Mouse (Mus musculus) lung, embryonic 15.5 days (tissue): ENCODE measurements around the gene Stk4. TPM values are rescaled to one million over a fixed set of nuclear protein-coding genes. Genes with fewer than 3 reads are reported as not detected.
"Not testable (repeated sequence)": the region's sequence is repeated elsewhere in the genome, so short reads cannot be mapped to it uniquely, and the experiment has no call there.

Source experiments
- ATAC-seq: fragments of 200-750 bp; cut with Nextera tagmentation; 2 replicates; pipeline ENCODE4 v1.8.0; 2017; ENCODE audit warnings: moderate number of reproducible peaks, borderline replicate concordance; ENCODE audit not compliant: low FRiP score, low TSS enrichment; ENCODE audit errors: extremely low read depth
- H3K27ac ChIP-seq: fragments of 300-500 bp; sonication (generic); 2 replicates; pipeline ENCODE4 v1.5.1; 2015; ENCODE audit warnings: moderate library complexity, mild to moderate bottlenecking, inconsistent platforms
- H3K27me3 ChIP-seq: fragments of 300-500 bp; sonication (generic); 2 replicates; pipeline ENCODE4 v1.6.1; 2015; ENCODE audit warnings: inconsistent platforms
- H3K36me3 ChIP-seq: fragments of 300-500 bp; sonication (generic); 2 replicates; pipeline ENCODE4 v1.6.1; 2015; ENCODE audit warnings: inconsistent platforms
- H3K4me1 ChIP-seq: fragments of 300-500 bp; sonication (generic); 2 replicates; pipeline ENCODE4 v1.6.1; 2015; ENCODE audit warnings: inconsistent platforms
- H3K4me2 ChIP-seq: fragments of 300-500 bp; sonication (generic); 2 replicates; pipeline ENCODE4 v1.6.1; 2015; ENCODE audit warnings: inconsistent platforms, mild to moderate bottlenecking, moderate library complexity
- H3K4me3 ChIP-seq: fragments of 300-500 bp; sonication (generic); 2 replicates; pipeline ENCODE4 v1.5.1; 2015; ENCODE audit warnings: mild to moderate bottlenecking, inconsistent platforms
- H3K9ac ChIP-seq: fragments of 300-500 bp; sonication (generic); 2 replicates; pipeline ENCODE4 v1.6.1; 2015; ENCODE audit warnings: inconsistent platforms
- H3K9me3 ChIP-seq: fragments of 300-500 bp; sonication (generic); 2 replicates; pipeline ENCODE4 v1.6.1; 2016; ENCODE audit warnings: inconsistent platforms
- WGBS: fragments of 180-500 bp; shearing (Covaris S2); methylation state at CpG from one replicate; pipeline ENCODE4 v1.1.7; 2015; 5-methylcytosine and 5-hydroxymethylcytosine counted together
- polyA plus RNA-seq: library from polyadenylated mRNA; unstranded; fragments of >200 nt; fragmentation: Nextera tagmentation; extraction: Ambion mirVana; gene quantifications from 2 replicates; pipeline ENCODE4 v1.2.1, GENCODE M21; 2015

Gene Stk4
- polyA plus RNA-seq, 1 experiment from 2014 or later, result 23.2 TPM

- Histone ChIP-seq H3K9me3 (no peaks in the 10 kb centered on the region), H3K27ac (no peak overlapping the region), H3K4me2 (no peak overlapping the region), H3K9ac (no peak overlapping the region), H3K4me3 (no peak overlapping the region), H3K4me1 (no peaks in the 10 kb centered on the region), H3K27me3 (no peaks in the 10 kb centered on the region), H3K36me3 (peaks cover 84% of the 10 kb centered on the region)
- no peak for ATAC-seq
- WGBS, result 89% methylated on average over 8 of the region's 8 CpGs
Measured at GRCm38 (mm10) chr2:164059634-164060235, 10.4 kb upstream of the Stk4 start.

GRCm38 (mm10) chr2:164070765-164071436, 779 bp downstream of the Stk4 start, which contains the start of gene Tomm34:
Gene Tomm34, minus strand, starts transcription at chr2:164071169.
- H3K9ac ChIP-seq, result peak within 1 kb of the TSS; percentile 72
- peaks cover 5% of the 10 kb centered on the region for H3K36me3 ChIP-seq
- no peaks in the 10 kb centered on the region for H3K27me3 ChIP-seq
- H3K4me1 ChIP-seq, result peaks cover 34% of the 10 kb centered on the region
- H3K9me3 ChIP-seq, result no peaks in the 10 kb centered on the region
- H3K4me3 ChIP-seq, result peak within 1 kb of the TSS; percentile 74
- peak; percentile 98 for ATAC-seq
- 1% methylated on average over 55 of the region's 55 CpGs for WGBS
- H3K27ac ChIP-seq, result peak within 1 kb of the TSS; percentile 56
- H3K4me2 ChIP-seq, result peak within 1 kb of the TSS; percentile 69

DNA sequence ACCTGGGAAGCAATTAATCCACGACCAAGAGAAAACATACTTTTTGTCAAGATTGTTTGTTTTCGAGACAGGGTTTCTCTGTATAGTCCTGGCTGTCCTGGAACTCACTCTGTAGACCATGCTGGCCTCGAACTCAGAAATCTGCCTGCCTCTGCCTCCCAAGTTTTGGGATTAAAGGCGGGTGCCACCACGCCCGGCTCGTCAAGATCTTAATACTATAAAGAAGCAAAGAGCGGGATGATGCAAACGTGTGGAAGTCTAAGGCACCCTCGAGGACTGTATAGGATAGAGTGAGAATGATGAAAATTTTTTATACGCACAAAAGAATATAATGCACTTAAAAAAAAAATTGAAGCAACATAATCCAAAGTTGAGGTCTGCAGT, 1.3 kb downstream of the Stk4 start:
- H3K4me2 ChIP-seq, result peak overlapping the region; percentile 69
- peaks cover 37% of the 10 kb centered on the region for H3K4me1 ChIP-seq
- not testable (repeated sequence) for H3K36me3 ChIP-seq, H3K27me3 ChIP-seq, ATAC-seq, H3K9ac ChIP-seq, H3K9me3 ChIP-seq
- peak overlapping the region; percentile 74 for H3K4me3 ChIP-seq
- H3K27ac ChIP-seq, result 0 out of 2 replicates have a peak overlapping the region, but pooled peaks have one; percentile 35
- 73% methylated on average over 11 of the region's 11 CpGs for WGBS

DNA sequence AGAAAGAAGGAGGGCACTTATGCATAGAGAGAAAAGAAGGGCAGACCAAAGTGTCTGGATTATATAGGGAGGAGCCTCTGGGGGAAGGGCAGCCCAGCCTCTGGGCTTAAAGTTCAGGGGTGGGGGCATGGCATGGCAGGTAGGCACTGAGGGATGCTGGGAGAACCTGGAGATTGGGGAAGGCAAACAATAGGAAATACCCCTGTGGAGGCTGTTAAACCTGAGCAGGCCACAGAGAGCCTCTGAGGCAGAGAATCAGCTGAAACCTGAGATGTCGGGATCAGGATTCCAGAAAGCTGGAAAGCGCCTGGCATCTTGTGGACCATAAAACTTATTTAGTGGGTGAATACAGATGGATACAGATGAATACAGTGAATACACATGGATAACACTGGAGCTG, 2.0 kb downstream of the Stk4 start:
- H3K4me3 ChIP-seq, result no peak overlapping the region
- no peak overlapping the region for H3K9ac ChIP-seq
- H3K4me2 ChIP-seq, result no peak overlapping the region
- no peak for ATAC-seq
- 75% methylated on average over 2 of the region's 2 CpGs for WGBS
- H3K36me3 ChIP-seq, result no peaks in the 10 kb centered on the region
- no peak overlapping the region for H3K27ac ChIP-seq
- peaks cover 37% of the 10 kb centered on the region for H3K4me1 ChIP-seq
- no peaks in the 10 kb centered on the region for H3K9me3 ChIP-seq
- H3K27me3 ChIP-seq, result no peaks in the 10 kb centered on the region

DNA sequence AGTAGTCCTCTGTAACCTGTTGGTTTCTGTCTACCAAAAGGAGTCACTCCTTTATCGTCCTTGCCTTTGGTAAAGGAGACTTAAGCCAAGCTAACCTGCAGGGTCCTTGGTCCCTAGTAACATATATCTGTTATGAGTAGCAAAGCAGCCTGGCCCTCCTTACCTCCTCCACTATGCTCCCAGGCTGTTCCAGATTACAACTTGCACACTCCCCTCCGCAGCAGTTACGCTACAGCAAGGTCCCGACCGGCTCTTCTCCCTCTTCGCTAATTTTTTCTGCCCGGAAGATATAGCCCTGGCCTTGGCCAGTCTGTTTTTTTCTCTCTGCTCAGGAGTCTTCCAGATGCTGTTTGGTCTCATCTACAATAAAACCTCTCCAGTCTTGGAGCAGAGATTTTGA, 3.0 kb downstream of the Stk4 start:
- H3K4me2 ChIP-seq, result no peak overlapping the region
- H3K9ac ChIP-seq, result no peak overlapping the region
- H3K9me3 ChIP-seq, result no peaks in the 10 kb centered on the region
- 84% methylated on average over 7 of the region's 7 CpGs for WGBS
- H3K27ac ChIP-seq, result no peak overlapping the region
- no peaks in the 10 kb centered on the region for H3K27me3 ChIP-seq
- no peak overlapping the region for H3K4me3 ChIP-seq
- ATAC-seq, result no peak
- peaks cover 37% of the 10 kb centered on the region for H3K4me1 ChIP-seq
- no peaks in the 10 kb centered on the region for H3K36me3 ChIP-seq

- under 1% methylated on average over 48 of the region's 48 CpGs for WGBS
- peak overlapping the region; percentile 70 for H3K27ac ChIP-seq
- H3K4me1 ChIP-seq, result peaks cover 32% of the 10 kb centered on the region
- H3K9ac ChIP-seq, result peak overlapping the region; percentile 89
- H3K4me3 ChIP-seq, result peak overlapping the region; percentile 88
- ATAC-seq, result peak; percentile 83; the same call in 1 of the 2 replicates
- no peaks in the 10 kb centered on the region for H3K36me3 ChIP-seq
- peak overlapping the region; percentile 85 for H3K4me2 ChIP-seq
- no peaks in the 10 kb centered on the region for H3K9me3 ChIP-seq
- H3K27me3 ChIP-seq, result no peaks in the 10 kb centered on the region
Measured at GRCm38 (mm10) chr2:164073918-164074578, 3.9 kb downstream of the Stk4 start.

DNA sequence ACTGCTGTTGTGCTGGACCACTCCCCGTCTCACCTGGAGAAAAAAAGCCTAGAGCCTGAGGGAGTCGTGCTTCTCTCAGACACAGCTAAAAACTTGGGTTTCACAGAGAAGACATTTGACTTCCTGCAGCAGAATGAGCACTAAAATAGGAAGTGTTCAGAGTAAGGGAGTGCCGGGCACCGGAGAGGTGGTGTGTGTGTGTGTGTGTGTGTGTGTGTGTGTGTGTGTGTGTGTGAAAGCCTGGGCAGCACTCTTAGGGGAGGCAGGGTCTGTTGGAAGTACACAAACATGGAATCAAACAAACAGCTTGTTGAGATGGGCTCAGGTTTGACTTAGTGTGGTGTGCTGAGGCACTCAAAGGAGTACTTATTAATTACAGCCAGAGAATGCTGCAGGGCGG, 5.0 kb downstream of the Stk4 start:
- Histone ChIP-seq H3K4me2 (peak overlapping the region; percentile 85), H3K36me3 (peaks cover 4% of the 10 kb centered on the region), H3K4me1 (peaks cover 22% of the 10 kb centered on the region), H3K4me3 (peak overlapping the region; percentile 88), H3K27me3 (no peaks in the 10 kb centered on the region), H3K27ac (no peak overlapping the region), H3K9me3 (no peaks in the 10 kb centered on the region), H3K9ac (peak overlapping the region; percentile 89; the same call in 1 of the 2 replicates)
- no peak for ATAC-seq
- 27% methylated on average over 5 of the region's 5 CpGs for WGBS

GRCm38 (mm10) chr2:164076874-164077425, 6.8 kb downstream of the Stk4 start:
- H3K36me3 ChIP-seq, result peaks cover 22% of the 10 kb centered on the region
- H3K4me3 ChIP-seq, result no peak overlapping the region
- no peak for ATAC-seq
- 80% methylated on average over 8 of the region's 8 CpGs for WGBS
- no peaks in the 10 kb centered on the region for H3K9me3 ChIP-seq
- H3K27ac ChIP-seq, result peak overlapping the region; percentile 38; the same call in 1 of the 2 replicates
- no peak overlapping the region for H3K4me2 ChIP-seq
- H3K4me1 ChIP-seq, result peaks cover 17% of the 10 kb centered on the region
- no peak overlapping the region for H3K9ac ChIP-seq
- H3K27me3 ChIP-seq, result no peaks in the 10 kb centered on the region

DNA sequence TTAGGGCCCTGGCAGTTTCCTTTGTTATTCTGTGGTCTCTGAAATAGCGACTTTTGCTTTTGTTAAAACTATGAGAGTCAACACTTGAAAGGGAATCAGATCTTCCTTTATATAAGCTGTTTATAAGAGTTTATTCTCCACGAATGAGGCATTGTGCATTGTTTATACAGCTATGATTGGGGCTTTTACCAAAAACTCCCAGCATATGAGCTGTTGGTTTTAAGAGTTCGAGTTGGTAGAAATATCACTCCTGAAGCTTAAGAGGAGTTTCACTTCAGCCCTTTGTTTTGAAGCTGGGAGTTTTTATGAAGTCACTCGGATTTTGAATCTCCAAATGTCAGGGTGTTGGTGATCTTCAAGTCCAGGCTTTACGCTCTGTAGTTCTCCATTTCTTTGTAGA, 7.8 kb downstream of the Stk4 start:
- Histone ChIP-seq H3K4me3 (no peak overlapping the region), H3K4me1 (peaks cover 17% of the 10 kb centered on the region), H3K36me3 (peaks cover 29% of the 10 kb centered on the region), H3K27me3 (no peaks in the 10 kb centered on the region), H3K4me2 (no peak overlapping the region), H3K27ac (peak overlapping the region; percentile 38; the same call in 1 of the 2 replicates), H3K9ac (no peak overlapping the region), H3K9me3 (no peaks in the 10 kb centered on the region)
- 69% methylated on average over 5 of the region's 5 CpGs for WGBS
- no peak for ATAC-seq

GRCm38 (mm10) chr2:164079488-164079887, 9.4 kb downstream of the Stk4 start:
- no peaks in the 10 kb centered on the region for H3K27me3 ChIP-seq
- no peak overlapping the region for H3K27ac ChIP-seq
- ATAC-seq, result no peak
- no peak overlapping the region for H3K4me3 ChIP-seq
- H3K36me3 ChIP-seq, result peaks cover 43% of the 10 kb centered on the region
- H3K9me3 ChIP-seq, result no peaks in the 10 kb centered on the region
- 67% methylated on average over 6 of the region's 6 CpGs for WGBS
- peaks cover 19% of the 10 kb centered on the region for H3K4me1 ChIP-seq
- no peak overlapping the region for H3K9ac ChIP-seq
- H3K4me2 ChIP-seq, result no peak overlapping the region

DNA sequence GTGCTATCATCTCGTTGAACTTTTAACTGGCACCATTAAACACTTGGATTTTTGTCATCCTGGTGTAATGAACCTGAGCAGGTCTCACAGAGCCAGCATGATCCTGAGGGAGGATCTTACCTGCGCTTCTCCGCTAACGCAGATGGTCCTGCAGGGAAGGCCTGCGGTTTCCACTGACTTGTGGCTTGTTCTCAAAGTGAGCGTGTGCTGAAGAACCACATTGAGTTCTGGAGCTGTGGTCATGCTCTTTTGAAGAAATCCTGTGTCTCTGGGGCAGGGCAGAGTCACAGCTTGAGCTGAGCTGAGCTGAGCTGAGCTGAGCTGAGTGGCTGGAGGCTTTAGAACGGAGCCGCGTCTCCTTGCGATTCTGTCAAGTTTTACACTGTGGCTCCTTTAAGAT, 11.5 kb downstream of the Stk4 start:
- no peak overlapping the region for H3K27ac ChIP-seq
- H3K9me3 ChIP-seq, result no peaks in the 10 kb centered on the region
- no peak overlapping the region for H3K4me3 ChIP-seq
- WGBS, result 95% methylated on average over 10 of the region's 10 CpGs
- H3K36me3 ChIP-seq, result peaks cover 60% of the 10 kb centered on the region
- H3K4me2 ChIP-seq, result no peak overlapping the region
- H3K9ac ChIP-seq, result no peak overlapping the region
- no peak for ATAC-seq
- no peaks in the 10 kb centered on the region for H3K27me3 ChIP-seq
- H3K4me1 ChIP-seq, result peaks cover 3% of the 10 kb centered on the region; the same call in 1 of the 2 replicates

GRCm38 (mm10) chr2:164082175-164082574, 12.1 kb downstream of the Stk4 start:
- H3K4me3 ChIP-seq, result no peak overlapping the region
- peaks cover 3% of the 10 kb centered on the region; the same call in 1 of the 2 replicates for H3K4me1 ChIP-seq
- no peak overlapping the region for H3K27ac ChIP-seq
- ATAC-seq, result no peak
- H3K27me3 ChIP-seq, result no peaks in the 10 kb centered on the region
- H3K9me3 ChIP-seq, result no peaks in the 10 kb centered on the region
- 76% methylated on average over 10 of the region's 10 CpGs for WGBS
- H3K36me3 ChIP-seq, result peaks cover 66% of the 10 kb centered on the region
- H3K4me2 ChIP-seq, result no peak overlapping the region
- no peak overlapping the region for H3K9ac ChIP-seq
